Mouse (Mus musculus) midbrain, embryonic 12.5 days (tissue): ENCODE data around the gene Noxo1. TPM values are rescaled to one million over a fixed set of nuclear protein-coding genes. Genes with fewer than 3 reads are reported as not detected.
"Not testable (repeated sequence)": the region's sequence is repeated elsewhere in the genome, so short reads cannot be mapped to it uniquely, and the experiment has no call there.

ENCODE experiments used
- ATAC-seq: fragments of 200-750 bp; cut with Nextera tagmentation; 2 replicates; pipeline ENCODE4 v1.8.0; 2017; ENCODE audit warnings: low read depth, moderate TSS enrichment, moderate library complexity; ENCODE audit not compliant: low FRiP score
- H3K27ac ChIP-seq: fragments of 300-500 bp; sonication (generic); replicated peaks from 2 replicates; pipeline ENCODE4 v1.5.1; 2016; ENCODE audit warnings: mild to moderate bottlenecking
- H3K27me3 ChIP-seq: fragments of 300-500 bp; sonication (generic); 2 replicates; pipeline ENCODE4 v1.6.1; 2016; ENCODE audit warnings: mild to moderate bottlenecking
- H3K36me3 ChIP-seq: fragments of 300-500 bp; sonication (generic); 2 replicates; pipeline ENCODE4 v1.6.1; 2016
- H3K4me1 ChIP-seq: fragments of 300-500 bp; sonication (generic); 2 replicates; pipeline ENCODE4 v1.6.1; 2016
- H3K4me2 ChIP-seq: fragments of 300-500 bp; sonication (generic); replicated peaks from 2 replicates; pipeline ENCODE4 v1.6.1; 2016; ENCODE audit warnings: mild to moderate bottlenecking, moderate library complexity
- H3K4me3 ChIP-seq: fragments of 300-500 bp; sonication (generic); 2 replicates; pipeline ENCODE4 v1.5.1; 2016; ENCODE audit warnings: mild to moderate bottlenecking
- H3K9ac ChIP-seq: fragments of 300-500 bp; sonication (generic); replicated peaks from 2 replicates; pipeline ENCODE4 v1.6.1; 2016; ENCODE audit warnings: mild to moderate bottlenecking, moderate library complexity
- H3K9me3 ChIP-seq: fragments of 300-500 bp; sonication (generic); 2 replicates; pipeline ENCODE4 v1.6.1; 2016; ENCODE audit warnings: mild to moderate bottlenecking
- WGBS: fragments of 180-500 bp; shearing (Covaris S2); methylation state at CpG from one replicate; pipeline ENCODE4 v1.1.7; 2016; 5-methylcytosine and 5-hydroxymethylcytosine counted together
- polyA plus RNA-seq: library from polyadenylated mRNA; unstranded; fragments of >200 nt; fragmentation: Nextera tagmentation; extraction: Ambion mirVana; gene quantifications from 2 replicates; pipeline ENCODE4 v1.2.1, GENCODE M21; 2016

The Noxo1 gene
- polyA plus RNA-seq, 1 experiment from 2014 or later: 2.2 TPM

DNA sequence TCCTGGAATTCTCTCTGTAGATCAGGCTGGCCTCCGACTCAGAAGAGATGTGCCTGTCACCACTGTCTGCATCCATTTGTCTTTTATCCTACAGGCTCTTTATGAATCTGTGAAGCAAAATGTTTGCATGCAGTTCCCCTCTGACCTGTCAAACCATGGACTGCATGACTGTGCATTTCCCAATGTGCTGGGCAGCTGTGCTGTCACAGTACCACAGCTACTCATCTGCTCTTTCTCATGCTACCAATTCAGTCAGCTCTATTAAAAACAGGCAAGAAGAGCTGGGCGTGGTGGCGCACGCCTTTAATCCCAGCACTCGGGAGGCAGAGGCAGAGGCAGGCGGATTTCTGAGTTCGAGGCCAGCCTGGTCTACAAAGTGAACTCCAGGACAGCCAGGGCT, 29.0 kb upstream of the Noxo1 start:
- H3K36me3 ChIP-seq, H3K27ac ChIP-seq, H3K9ac ChIP-seq, H3K4me2 ChIP-seq, H3K27me3 ChIP-seq, H3K9me3 ChIP-seq, ATAC-seq, H3K4me3 ChIP-seq: not testable (repeated sequence)
- WGBS: 67% methylated on average over 7 of the region's 7 CpGs
- H3K4me1 ChIP-seq: peaks cover 27% of the 10 kb centered on the region

DNA sequence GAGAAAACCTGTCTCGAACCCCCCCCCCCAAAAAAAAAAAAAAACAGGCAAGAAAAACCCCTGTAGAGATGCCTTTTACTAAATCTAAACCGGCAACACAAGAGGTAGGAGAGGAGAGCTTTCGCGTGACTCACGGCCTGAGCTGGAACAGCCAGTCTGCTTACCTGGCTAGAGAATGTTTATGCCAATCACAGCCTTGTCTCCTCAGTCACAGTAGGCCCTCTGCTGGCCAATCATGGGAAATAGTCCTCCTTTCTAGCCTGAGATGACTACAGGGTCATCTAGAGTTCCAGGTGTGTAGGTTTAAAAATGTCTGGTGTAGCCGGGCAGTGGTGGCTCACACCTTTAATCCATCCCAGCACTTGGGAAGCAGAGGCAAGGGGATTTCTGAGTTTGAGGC, 28.6 kb upstream of the Noxo1 start:
- WGBS: 38% methylated on average over 6 of the region's 6 CpGs
- Histone ChIP-seq H3K27ac (no peak overlapping the region), H3K9me3 (no peaks in the 10 kb centered on the region), H3K4me3 (no peak overlapping the region), H3K4me1 (peaks cover 31% of the 10 kb centered on the region), H3K4me2 (no peak overlapping the region), H3K27me3 (no peaks in the 10 kb centered on the region), H3K9ac (no peak overlapping the region), H3K36me3 (no peaks in the 10 kb centered on the region)
- no peak for ATAC-seq

DNA sequence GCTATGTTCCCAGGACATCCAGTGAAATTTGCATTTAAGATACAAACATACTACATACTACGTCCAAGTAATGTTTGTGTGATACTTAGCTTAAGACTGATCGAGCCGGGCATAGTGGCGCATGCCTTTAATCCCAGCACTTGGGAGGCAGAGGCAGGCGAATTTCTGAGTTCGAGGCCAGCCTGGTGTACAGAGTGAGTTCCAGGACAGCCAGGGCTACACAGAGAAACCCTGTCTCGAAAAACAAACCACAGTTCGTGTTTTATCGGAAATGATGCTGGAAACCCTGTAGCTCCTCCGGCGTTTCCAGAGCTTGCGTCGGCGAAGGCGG, 26.9 kb upstream of the Noxo1 start:
- H3K27me3 ChIP-seq, H3K36me3 ChIP-seq, H3K9me3 ChIP-seq: not testable (repeated sequence)
- peak; percentile 55 for ATAC-seq
- peak overlapping the region; percentile 98 for H3K4me3 ChIP-seq
- H3K9ac ChIP-seq: peak overlapping the region; percentile 96
- 12% methylated on average over 15 of the region's 15 CpGs for WGBS
- peaks cover 31% of the 10 kb centered on the region for H3K4me1 ChIP-seq
- peak overlapping the region; percentile 68 for H3K27ac ChIP-seq
- peak overlapping the region; percentile 86 for H3K4me2 ChIP-seq

DNA sequence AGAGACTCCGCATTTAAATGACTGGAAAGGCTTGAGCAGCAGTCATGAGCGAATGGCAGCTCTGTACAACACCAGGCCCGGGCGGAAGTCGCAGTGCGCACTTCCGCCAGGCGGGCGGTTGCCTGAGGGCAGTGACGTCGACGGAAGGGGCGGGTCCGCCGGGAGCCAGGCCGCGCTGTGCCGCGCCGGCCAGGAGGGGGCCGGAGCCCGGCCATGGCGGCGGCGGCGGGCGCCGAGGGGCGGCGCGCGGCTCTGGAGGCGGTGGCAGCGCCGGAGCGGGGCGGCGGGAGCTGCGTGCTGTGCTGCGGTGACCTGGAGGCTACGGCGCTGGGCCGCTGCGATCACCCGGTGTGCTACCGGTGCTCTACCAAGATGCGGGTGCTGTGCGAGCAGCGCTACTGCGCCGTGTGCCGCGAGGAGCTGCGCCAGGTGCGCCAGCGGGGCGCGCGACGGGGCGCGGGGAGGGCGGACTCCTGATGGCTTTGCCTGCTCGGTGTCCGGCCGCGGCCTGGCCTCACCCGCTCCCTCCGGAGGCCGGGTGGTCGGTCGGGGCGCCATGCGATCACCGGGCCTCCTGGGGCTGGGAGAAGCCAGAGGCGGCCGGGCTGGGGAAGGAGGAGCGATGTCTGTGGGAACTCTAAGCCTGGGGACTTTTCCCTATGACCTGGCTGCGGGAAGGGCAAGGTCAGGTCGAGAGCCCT, 26.3 kb upstream of the Noxo1 start, which contains the start of gene Zfp598:
Gene Zfp598 (plus strand): TSS at position 143 of the 701 bp plus-strand sequence.
- Histone ChIP-seq H3K27ac (peak within 1 kb of the TSS; percentile 84), H3K4me2 (peak within 1 kb of the TSS; percentile 86), H3K4me1 (peaks cover 31% of the 10 kb centered on the region), H3K9ac (peak within 1 kb of the TSS; percentile 96), H3K27me3 (no peaks in the 10 kb centered on the region), H3K4me3 (peak within 1 kb of the TSS; percentile 98), H3K9me3 (no peaks in the 10 kb centered on the region), H3K36me3 (0 out of 2 replicates have a peak, but pooled peaks cover 8% of the 10 kb centered on the region)
- under 1% methylated on average over 79 of the region's 80 CpGs for WGBS
- peak; percentile 97 for ATAC-seq

DNA sequence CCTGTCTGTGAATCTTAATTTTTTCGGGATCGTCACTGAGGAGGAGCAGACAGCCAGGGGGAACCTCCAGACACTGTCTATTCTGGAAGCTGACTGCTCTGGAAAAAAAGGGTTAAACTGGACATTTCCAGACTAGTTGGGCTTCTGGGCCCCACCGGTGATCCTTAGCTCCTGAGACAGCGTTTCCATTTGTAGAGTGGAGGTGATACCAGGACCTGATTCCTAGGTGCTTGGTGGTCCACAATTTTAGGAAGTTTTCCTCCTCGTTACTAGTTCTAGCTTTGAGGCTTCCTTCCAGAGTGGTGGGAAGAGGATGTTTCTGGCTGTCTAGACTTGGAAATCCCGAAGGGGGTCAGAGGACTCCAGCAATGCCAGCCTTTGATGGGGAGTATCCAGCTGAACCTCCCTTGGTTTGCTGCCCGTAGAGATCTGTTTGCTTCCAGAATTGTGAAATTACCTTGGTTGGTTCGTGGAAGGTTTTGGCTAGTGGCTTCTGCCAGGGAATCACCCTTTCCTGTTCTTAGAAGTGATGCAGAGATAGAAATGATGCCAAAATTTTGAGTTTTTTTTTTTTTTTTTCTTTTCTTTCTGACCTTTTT, 25.7 kb upstream of the Noxo1 start:
- Histone ChIP-seq H3K27me3 (no peaks in the 10 kb centered on the region), H3K4me1 (peaks cover 31% of the 10 kb centered on the region), H3K27ac (peak overlapping the region; percentile 84; the same call in 1 of the 2 replicates), H3K9ac (peak overlapping the region; percentile 96), H3K36me3 (0 out of 2 replicates have a peak, but pooled peaks cover 8% of the 10 kb centered on the region), H3K4me3 (peak overlapping the region; percentile 98), H3K4me2 (peak overlapping the region; percentile 86), H3K9me3 (no peaks in the 10 kb centered on the region)
- 14% methylated on average over 8 of the region's 8 CpGs for WGBS
- no peak for ATAC-seq

DNA sequence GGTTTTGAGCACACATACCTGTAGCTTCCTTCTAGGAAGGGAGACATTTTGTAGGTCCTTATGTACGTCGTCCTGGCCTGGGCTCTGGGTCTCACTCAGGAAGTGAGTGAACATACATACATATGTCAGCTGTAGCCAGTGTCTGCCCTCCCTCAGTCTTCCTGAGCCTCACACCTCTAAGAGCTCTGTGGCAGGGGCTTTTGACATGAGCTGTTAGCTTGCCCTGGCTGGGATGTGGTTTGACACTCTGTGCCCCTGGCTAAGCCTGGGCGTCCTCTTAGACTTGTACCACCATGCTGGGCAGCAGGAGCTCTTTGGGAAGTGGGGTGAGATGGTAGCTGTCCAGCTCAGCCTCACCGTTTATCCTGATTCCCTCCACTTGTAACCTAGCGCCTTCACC, 24.7 kb upstream of the Noxo1 start:
- Histone ChIP-seq H3K4me2 (peak overlapping the region; percentile 86), H3K4me1 (peaks cover 31% of the 10 kb centered on the region), H3K27me3 (no peaks in the 10 kb centered on the region), H3K36me3 (0 out of 2 replicates have a peak, but pooled peaks cover 9% of the 10 kb centered on the region), H3K4me3 (no peak overlapping the region), H3K27ac (no peak overlapping the region), H3K9ac (peak overlapping the region; percentile 39), H3K9me3 (no peaks in the 10 kb centered on the region)
- WGBS: 72% methylated on average over 5 of the region's 5 CpGs
- ATAC-seq: no peak

DNA sequence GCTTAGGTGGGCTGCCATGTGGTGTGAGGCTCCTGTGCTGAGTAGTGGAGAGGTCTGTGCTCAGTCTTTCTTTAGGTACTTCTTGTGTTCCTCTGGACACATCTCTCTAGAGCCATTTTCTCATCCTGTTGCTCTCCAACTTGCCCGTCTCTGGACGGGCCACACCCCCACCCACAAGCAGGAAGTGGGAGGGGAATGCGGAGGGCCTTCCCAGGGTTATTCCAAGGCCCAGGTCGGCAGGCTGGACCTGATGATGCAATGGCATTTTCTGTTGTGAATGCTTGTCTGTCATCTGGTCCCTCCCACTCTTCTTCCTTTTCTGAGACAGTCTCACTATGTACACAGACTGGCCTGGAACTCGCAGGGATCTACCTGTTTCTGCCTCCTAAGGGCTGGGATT, 23.9 kb upstream of the Noxo1 start:
- Histone ChIP-seq H3K9me3 (no peaks in the 10 kb centered on the region), H3K4me1 (peaks cover 31% of the 10 kb centered on the region), H3K4me3 (no peak overlapping the region), H3K36me3 (peaks cover 17% of the 10 kb centered on the region), H3K27ac (no peak overlapping the region), H3K27me3 (no peaks in the 10 kb centered on the region), H3K9ac (no peak overlapping the region), H3K4me2 (peak overlapping the region; percentile 19; the same call in 1 of the 2 replicates)
- 45% methylated on average over 5 of the region's 5 CpGs for WGBS
- ATAC-seq: no peak

DNA sequence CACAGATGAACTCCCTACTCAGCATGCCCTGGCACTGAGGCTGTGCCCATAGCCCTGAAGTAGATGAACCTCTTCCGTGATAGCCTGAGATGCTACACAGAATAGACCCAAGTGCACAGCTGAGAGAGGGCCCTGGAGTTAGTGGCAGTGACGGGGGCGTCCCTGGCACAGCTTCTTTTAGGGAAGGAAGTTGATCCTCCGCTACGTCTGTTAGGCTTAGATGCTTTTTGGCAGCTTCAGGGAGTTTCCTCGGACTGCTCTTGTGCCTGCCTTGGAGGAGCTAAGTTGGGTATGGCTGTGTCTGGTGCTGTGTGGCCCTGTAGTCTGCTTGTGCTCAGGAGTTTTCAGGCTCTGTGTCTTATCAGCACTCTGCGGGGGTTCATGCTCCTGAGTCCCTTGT, 21.8 kb upstream of the Noxo1 start:
- Histone ChIP-seq H3K27ac (no peak overlapping the region), H3K36me3 (peaks cover 38% of the 10 kb centered on the region), H3K4me3 (no peak overlapping the region), H3K27me3 (no peaks in the 10 kb centered on the region), H3K9me3 (no peaks in the 10 kb centered on the region), H3K9ac (no peak overlapping the region), H3K4me1 (peaks cover 24% of the 10 kb centered on the region), H3K4me2 (no peak overlapping the region)
- WGBS: 89% methylated on average over 7 of the region's 7 CpGs
- no peak for ATAC-seq

DNA sequence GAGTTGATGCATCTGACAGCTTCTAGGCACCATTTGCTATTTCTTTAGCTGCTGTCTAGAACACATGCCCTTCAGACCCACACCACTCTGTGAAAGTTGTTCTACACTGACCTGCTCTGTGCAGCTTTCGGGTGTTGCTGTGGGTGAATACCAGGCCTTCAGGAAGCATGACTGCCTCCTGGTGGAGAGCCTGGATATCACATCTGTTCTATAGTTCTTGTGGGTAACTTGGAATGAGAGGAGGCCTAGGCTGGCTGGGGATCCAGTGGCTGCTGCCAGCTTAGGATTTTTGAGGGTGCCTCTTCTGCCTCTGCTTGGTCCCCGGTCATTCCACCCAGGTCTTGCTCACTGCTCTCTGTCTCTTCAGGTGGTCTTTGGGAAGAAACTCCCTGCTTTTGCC, 19.8 kb upstream of the Noxo1 start:
- Histone ChIP-seq H3K27me3 (no peaks in the 10 kb centered on the region), H3K4me1 (peaks cover 12% of the 10 kb centered on the region), H3K9me3 (no peaks in the 10 kb centered on the region), H3K4me3 (no peak overlapping the region), H3K36me3 (peaks cover 57% of the 10 kb centered on the region), H3K4me2 (no peak overlapping the region), H3K27ac (no peak overlapping the region), H3K9ac (no peak overlapping the region)
- ATAC-seq: no peak
- WGBS: 61% methylated on average over 2 of the region's 2 CpGs

DNA sequence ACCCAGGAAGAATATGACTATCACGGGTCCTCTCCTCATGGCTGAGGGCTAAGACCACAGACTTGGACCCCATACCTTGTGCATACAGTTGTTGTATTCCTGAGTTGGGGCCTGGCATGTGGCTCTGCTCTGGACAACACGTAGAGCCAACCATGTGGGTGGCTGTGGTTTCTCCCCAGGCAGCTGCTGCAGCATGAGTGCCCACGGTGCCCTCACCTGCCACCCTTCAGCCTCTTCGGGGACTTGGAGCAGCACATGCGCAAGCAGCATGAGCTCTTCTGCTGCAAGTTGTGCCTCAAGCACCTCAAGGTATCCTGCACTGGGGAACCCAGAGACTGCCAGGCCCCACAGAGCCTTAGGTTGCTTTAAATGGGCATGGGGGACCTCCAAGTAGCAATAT, 19.2 kb upstream of the Noxo1 start:
- 98% methylated on average over 5 of the region's 5 CpGs for WGBS
- H3K36me3 ChIP-seq: peaks cover 64% of the 10 kb centered on the region
- ATAC-seq: no peak
- H3K4me3 ChIP-seq: no peak overlapping the region
- no peak overlapping the region for H3K4me2 ChIP-seq
- H3K9me3 ChIP-seq: no peaks in the 10 kb centered on the region
- H3K27me3 ChIP-seq: no peaks in the 10 kb centered on the region
- H3K4me1 ChIP-seq: peaks cover 5% of the 10 kb centered on the region
- H3K9ac ChIP-seq: no peak overlapping the region
- no peak overlapping the region for H3K27ac ChIP-seq

DNA sequence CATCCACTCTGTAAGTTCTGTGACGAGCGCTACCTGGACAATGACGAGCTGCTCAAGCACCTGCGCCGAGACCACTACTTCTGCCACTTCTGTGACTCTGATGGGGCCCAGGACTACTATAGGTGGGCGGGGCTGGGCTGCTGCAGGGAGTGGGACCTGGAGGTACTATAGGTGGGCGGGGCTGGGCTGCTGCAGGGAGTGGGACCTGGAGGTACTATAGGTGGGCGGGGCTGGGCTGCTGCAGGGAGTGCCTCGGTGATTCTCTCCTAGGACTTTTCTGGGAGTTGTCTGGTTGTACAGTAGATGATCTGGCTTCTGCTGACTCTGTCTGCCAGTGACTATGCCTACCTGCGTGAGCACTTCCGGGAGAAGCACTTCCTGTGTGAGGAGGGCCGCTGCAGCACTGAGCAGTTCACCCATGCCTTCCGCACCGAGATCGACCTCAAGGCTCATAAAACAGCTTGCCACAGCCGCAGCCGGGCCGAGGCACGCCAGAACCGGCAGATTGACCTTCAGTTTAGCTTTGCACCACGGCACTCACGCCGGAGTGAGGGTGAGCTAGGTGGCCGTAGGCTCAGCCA, 18.4 kb upstream of the Noxo1 start:
- peaks cover 71% of the 10 kb centered on the region for H3K36me3 ChIP-seq
- no peaks in the 10 kb centered on the region for H3K9me3 ChIP-seq
- no peak overlapping the region for H3K4me3 ChIP-seq
- no peaks in the 10 kb centered on the region for H3K4me1 ChIP-seq
- no peak overlapping the region for H3K9ac ChIP-seq
- H3K27me3 ChIP-seq: no peaks in the 10 kb centered on the region
- H3K4me2 ChIP-seq: no peak overlapping the region
- ATAC-seq: no peak
- H3K27ac ChIP-seq: no peak overlapping the region
- 91% methylated on average over 24 of the region's 24 CpGs for WGBS

DNA sequence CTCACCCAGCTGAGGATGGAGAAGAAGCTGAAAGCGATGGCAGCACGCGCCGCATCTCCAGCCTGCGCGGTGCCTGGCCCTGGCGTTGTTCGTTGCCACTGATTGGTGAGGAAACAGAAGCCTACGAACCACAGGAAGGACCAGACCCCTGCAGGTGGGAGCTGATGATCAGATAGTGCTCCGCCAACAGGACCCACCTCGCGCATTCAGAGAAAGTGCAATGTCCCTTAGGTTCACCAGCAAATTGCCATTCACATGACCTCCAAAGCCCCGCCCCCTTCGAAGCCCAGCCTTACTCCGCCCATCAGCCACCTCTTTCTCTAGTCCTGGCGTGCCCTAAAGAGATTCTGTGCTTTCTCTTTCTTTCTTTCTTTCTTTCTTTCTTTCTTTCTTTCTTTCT, 9.5 kb upstream of the Noxo1 start:
- H3K4me2 ChIP-seq: peak overlapping the region; percentile 6; the same call in 1 of the 2 replicates
- no peak for ATAC-seq
- H3K27me3 ChIP-seq: peaks cover 52% of the 10 kb centered on the region
- H3K36me3 ChIP-seq: peaks cover 11% of the 10 kb centered on the region
- no peak overlapping the region for H3K9ac ChIP-seq
- peaks cover 23% of the 10 kb centered on the region for H3K4me1 ChIP-seq
- H3K27ac ChIP-seq: no peak overlapping the region
- no peak overlapping the region for H3K4me3 ChIP-seq
- WGBS: 31% methylated on average over 16 of the region's 16 CpGs
- no peaks in the 10 kb centered on the region for H3K9me3 ChIP-seq
